Mouse (Mus musculus) cerebellum, adult 2 months (tissue): Measurements from ENCODE around the gene Rhoh.

Source experiments
- CTCF ChIP-seq: fragments of 200-500 bp; IDR thresholded peaks from 2 replicates; pipeline ENCODE4 v1.5.1; 2011; ENCODE audit warnings: low read depth, mild to moderate bottlenecking, control low read depth, low read length, moderate library complexity, borderline replicate concordance; ENCODE audit not compliant: insufficient read depth
- POLR2A ChIP-seq: fragments of 200-500 bp; IDR thresholded peaks from 2 replicates; pipeline ENCODE4 v1.6.1; 2011; ENCODE audit warnings: low read length, control low read depth, borderline replicate concordance; ENCODE audit not compliant: insufficient read depth

DNA sequence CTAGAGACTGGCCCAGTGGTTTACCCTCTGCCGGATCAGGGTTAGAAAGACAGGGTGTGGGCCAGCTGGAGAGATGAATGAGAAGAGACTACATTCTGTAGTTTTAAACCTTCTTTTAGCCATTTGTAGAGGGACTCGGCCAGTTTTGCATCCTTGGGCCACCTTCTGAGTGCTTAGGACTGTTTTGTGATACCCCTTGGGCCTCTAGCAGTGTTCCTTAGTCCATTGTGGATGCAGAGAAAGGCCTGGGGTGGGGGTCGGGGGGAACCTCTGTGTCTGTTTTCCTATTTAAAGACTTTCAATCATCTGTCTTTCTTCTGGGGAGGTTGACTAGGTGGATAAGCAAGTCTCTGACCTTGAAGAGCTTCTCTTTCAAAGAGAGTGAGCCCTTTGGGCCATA is 3.9 kb downstream of the Rhoh start:
- TF ChIP-seq CTCF (no peak), POLR2A (no peak)
